Mouse (Mus musculus): Measurements from ENCODE around the gene Ccnjl. TPM values are rescaled to one million over a fixed set of nuclear protein-coding genes. Genes with fewer than 3 reads are reported as not detected.

Gene Ccnjl
- polyA plus RNA-seq, 1 experiment from 2014 or later = 8.1 TPM

GRCm38 (mm10) chr11:43568263-43568662 lies 39.7 kb downstream of the Ccnjl start:
- H3K9me3 ChIP-seq (ENCODE audit: control insufficient read depth, low read length) = no peaks in the 10 kb centered on the region
- H3K4me1 ChIP-seq (ENCODE audit: control insufficient read depth, insufficient read depth, low read length) = peaks cover 8% of the 10 kb centered on the region
- no peak for DNase-seq (ENCODE audit: low spot score)

DNA sequence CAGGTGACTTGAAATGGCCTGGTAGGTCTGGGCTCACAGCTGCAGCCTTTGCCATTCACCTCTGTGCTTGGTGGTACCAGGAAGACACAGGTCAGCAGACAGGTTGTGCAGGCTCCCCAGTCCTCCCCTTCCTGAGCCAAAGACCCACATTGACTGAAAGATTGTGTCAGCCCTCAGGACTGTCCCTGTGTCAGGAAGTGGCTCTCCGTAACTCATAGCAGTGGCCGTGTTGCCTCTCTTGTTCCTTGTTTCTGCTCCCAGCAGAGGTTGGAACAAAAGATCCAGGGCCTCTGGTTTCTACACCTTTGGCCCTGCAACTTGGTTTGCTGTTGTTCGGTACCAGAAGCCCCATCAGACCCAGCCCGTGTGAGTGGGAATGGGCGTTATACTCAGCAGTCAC lies 40.6 kb downstream of the Ccnjl start:
- no peak overlapping the region for H3K9ac ChIP-seq (ENCODE audit: low read depth, low read length)
- no peak overlapping the region for H3K4me3 ChIP-seq (ENCODE audit: low read depth, low read length)
- no peak for ATAC-seq (ENCODE audit: low read depth)
- no peaks in the 10 kb centered on the region for H3K36me3 ChIP-seq (ENCODE audit: control insufficient read depth, insufficient read depth, low read length)
- H3K27ac ChIP-seq (replicated peaks; ENCODE audit: low read depth, low read length) = peak overlapping the region; percentile 73
- DNase-seq (ENCODE audit: low spot score) = no peak
- WGBS = 86% methylated on average over 5 of the region's 5 CpGs
- H3K9me3 ChIP-seq (ENCODE audit: control insufficient read depth, low read length) = no peaks in the 10 kb centered on the region
- H3K4me2 ChIP-seq (ENCODE audit: low read depth, low read length) = no peak overlapping the region
- no peaks in the 10 kb centered on the region for H3K27me3 ChIP-seq (replicated peaks; ENCODE audit: control insufficient read depth, insufficient read depth, low read length)
- H3K4me1 ChIP-seq (ENCODE audit: control insufficient read depth, insufficient read depth, low read length) = peaks cover 6% of the 10 kb centered on the region

More at GRCm38 (mm10) chr11:43568263-43568662, 39.7 kb downstream of the Ccnjl start:
- H3K4me2 ChIP-seq (ENCODE audit: low read depth, low read length) = no peak overlapping the region
- H3K27ac ChIP-seq (replicated peaks; ENCODE audit: low read depth, low read length) = no peak overlapping the region
- no peak for ATAC-seq (ENCODE audit: low read depth)
- WGBS = 63% methylated on average over 5 of the region's 5 CpGs
- H3K9ac ChIP-seq (ENCODE audit: low read depth, low read length) = no peak overlapping the region
- H3K4me3 ChIP-seq (ENCODE audit: low read depth, low read length) = no peak overlapping the region
- no peaks in the 10 kb centered on the region for H3K36me3 ChIP-seq (ENCODE audit: control insufficient read depth, insufficient read depth, low read length)
- no peaks in the 10 kb centered on the region for H3K27me3 ChIP-seq (replicated peaks; ENCODE audit: control insufficient read depth, insufficient read depth, low read length)

DNA sequence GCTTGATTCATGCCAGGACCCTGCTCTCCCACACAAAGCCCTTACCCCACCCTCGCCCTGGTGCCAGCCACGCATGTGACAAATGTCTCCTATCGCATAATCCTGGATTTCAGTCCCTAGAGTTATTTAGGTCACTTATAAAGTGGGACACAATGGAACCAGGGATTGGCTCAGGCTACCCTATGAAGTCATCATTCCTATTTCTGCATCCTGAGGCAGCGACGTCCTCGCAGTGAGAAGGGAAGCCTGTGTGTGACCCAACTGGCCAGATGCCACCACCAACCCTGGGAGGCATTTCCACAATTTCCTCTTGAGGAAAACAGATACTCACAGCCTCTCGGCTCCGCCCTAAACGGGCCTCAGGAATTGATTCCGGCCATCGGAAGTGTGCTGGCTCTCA lies 41.0 kb downstream of the Ccnjl start:
- ATAC-seq (ENCODE audit: low read depth) (peak; percentile 56; the same call in 1 of the 2 replicates), DNase-seq (ENCODE audit: low spot score) (peak; percentile 76)
- Histone ChIP-seq H3K4me2 (ENCODE audit: low read depth, low read length) (no peak overlapping the region), H3K9me3 (ENCODE audit: control insufficient read depth, low read length) (no peaks in the 10 kb centered on the region), H3K27me3 (replicated peaks; ENCODE audit: control insufficient read depth, insufficient read depth, low read length) (no peaks in the 10 kb centered on the region), H3K27ac (replicated peaks; ENCODE audit: low read depth, low read length) (peak overlapping the region; percentile 73), H3K9ac (ENCODE audit: low read depth, low read length) (no peak overlapping the region), H3K36me3 (ENCODE audit: control insufficient read depth, insufficient read depth, low read length) (no peaks in the 10 kb centered on the region), H3K4me3 (ENCODE audit: low read depth, low read length) (no peak overlapping the region), H3K4me1 (ENCODE audit: control insufficient read depth, insufficient read depth, low read length) (peaks cover 6% of the 10 kb centered on the region)
- 64% methylated on average over 11 of the region's 11 CpGs for WGBS

DNA sequence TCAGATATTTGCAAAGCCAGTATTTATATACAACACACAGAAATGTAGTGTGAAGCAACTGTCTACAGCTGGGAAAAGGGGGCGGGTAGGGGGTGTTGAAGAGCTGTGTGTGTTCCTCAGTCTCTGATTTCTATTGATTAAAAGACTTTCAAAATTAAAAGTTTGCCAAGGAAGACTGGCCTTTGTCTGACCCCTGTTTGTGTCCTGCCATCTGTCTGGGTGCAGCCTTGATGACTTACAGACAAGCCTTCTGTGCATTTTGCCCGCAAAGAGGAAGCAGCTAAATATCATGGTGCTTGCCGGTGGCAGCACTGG lies 46.4 kb downstream of the Ccnjl start:
- Histone ChIP-seq H3K27me3 (replicated peaks; ENCODE audit: control insufficient read depth, insufficient read depth, low read length) (no peaks in the 10 kb centered on the region), H3K27ac (replicated peaks; ENCODE audit: low read depth, low read length) (peak overlapping the region; percentile 46; the same call in 1 of the 2 replicates), H3K4me2 (ENCODE audit: low read depth, low read length) (no peak overlapping the region), H3K9me3 (ENCODE audit: control insufficient read depth, low read length) (no peaks in the 10 kb centered on the region), H3K9ac (ENCODE audit: low read depth, low read length) (no peak overlapping the region), H3K4me3 (ENCODE audit: low read depth, low read length) (no peak overlapping the region), H3K4me1 (ENCODE audit: control insufficient read depth, insufficient read depth, low read length) (peaks cover 9% of the 10 kb centered on the region), H3K36me3 (ENCODE audit: control insufficient read depth, insufficient read depth, low read length) (no peaks in the 10 kb centered on the region; the same call in 1 of the 2 replicates)
- peak; percentile 17; the same call in 1 of the 2 replicates for ATAC-seq (ENCODE audit: low read depth)
- no peak for DNase-seq (ENCODE audit: low spot score)
- 20% methylated on average over 3 of the region's 3 CpGs for WGBS

DNA sequence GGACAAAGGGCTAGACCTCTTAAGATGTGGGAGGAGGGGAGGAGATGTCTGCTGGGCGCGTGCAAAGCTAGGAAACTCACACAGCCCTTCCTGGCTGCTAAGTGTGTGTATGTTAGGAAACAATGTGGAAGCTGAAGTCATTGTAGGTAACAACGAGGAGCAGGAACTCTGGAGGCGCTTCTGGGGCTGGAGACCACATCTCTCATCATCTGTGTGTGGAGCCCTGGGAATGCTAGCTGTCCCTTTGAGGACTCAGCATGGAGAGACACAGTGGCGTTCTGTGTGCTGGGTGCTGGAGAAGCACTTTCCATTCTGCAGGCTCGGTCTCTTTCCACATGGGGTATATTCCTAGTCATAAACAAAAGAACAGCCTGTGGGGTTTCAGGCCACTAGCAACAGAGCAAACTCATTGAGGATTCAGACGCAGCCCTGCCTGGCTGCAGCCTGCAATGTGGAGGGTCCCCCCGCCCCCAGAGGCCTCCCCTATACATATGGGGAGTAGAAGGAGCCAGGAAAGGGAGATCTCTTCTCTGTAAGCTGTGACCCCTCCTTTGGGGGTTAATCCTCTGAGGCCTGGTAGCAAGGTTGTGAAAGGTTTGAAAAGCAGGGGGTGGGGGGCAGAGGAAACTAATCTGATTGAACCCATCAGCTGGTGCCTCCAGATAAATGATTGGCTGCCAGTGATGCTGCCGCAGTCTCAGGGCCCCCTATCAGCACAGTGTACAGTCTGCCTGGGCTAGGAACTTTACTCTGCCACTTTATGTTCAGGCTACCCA lies 47.0 kb downstream of the Ccnjl start:
- H3K4me2 ChIP-seq (ENCODE audit: low read depth, low read length) = no peak overlapping the region
- 11% methylated on average over 9 of the region's 9 CpGs for WGBS
- no peak overlapping the region for H3K4me3 ChIP-seq (ENCODE audit: low read depth, low read length)
- DNase-seq (ENCODE audit: low spot score) (peak; percentile 31), ATAC-seq (ENCODE audit: low read depth) (peak; percentile 62)
- H3K4me1 ChIP-seq (ENCODE audit: control insufficient read depth, insufficient read depth, low read length) = peaks cover 9% of the 10 kb centered on the region
- H3K27me3 ChIP-seq (replicated peaks; ENCODE audit: control insufficient read depth, insufficient read depth, low read length) = no peaks in the 10 kb centered on the region
- H3K9ac ChIP-seq (ENCODE audit: low read depth, low read length) = no peak overlapping the region; the same call in none of the 2 replicates
- no peaks in the 10 kb centered on the region for H3K9me3 ChIP-seq (ENCODE audit: control insufficient read depth, low read length)
- H3K27ac ChIP-seq (replicated peaks; ENCODE audit: low read depth, low read length) = peak overlapping the region; percentile 46
- no peaks in the 10 kb centered on the region; the same call in 1 of the 2 replicates for H3K36me3 ChIP-seq (ENCODE audit: control insufficient read depth, insufficient read depth, low read length)

- WGBS = 53% methylated on average over 11 of the region's 11 CpGs
- DNase-seq (ENCODE audit: low spot score) (no peak), ATAC-seq (ENCODE audit: low read depth) (peak; percentile 35)
- Histone ChIP-seq H3K27ac (replicated peaks; ENCODE audit: low read depth, low read length) (no peak overlapping the region), H3K36me3 (ENCODE audit: control insufficient read depth, insufficient read depth, low read length) (no peaks in the 10 kb centered on the region; the same call in 1 of the 2 replicates), H3K9me3 (ENCODE audit: control insufficient read depth, low read length) (no peaks in the 10 kb centered on the region), H3K9ac (ENCODE audit: low read depth, low read length) (no peak overlapping the region), H3K27me3 (replicated peaks; ENCODE audit: control insufficient read depth, insufficient read depth, low read length) (no peaks in the 10 kb centered on the region), H3K4me2 (ENCODE audit: low read depth, low read length) (no peak overlapping the region), H3K4me3 (ENCODE audit: low read depth, low read length) (no peak overlapping the region), H3K4me1 (ENCODE audit: control insufficient read depth, insufficient read depth, low read length) (peaks cover 9% of the 10 kb centered on the region)
These were observed 49.3 kb downstream of the Ccnjl start for GRCm38 (mm10) chr11:43577713-43578478.

DNA sequence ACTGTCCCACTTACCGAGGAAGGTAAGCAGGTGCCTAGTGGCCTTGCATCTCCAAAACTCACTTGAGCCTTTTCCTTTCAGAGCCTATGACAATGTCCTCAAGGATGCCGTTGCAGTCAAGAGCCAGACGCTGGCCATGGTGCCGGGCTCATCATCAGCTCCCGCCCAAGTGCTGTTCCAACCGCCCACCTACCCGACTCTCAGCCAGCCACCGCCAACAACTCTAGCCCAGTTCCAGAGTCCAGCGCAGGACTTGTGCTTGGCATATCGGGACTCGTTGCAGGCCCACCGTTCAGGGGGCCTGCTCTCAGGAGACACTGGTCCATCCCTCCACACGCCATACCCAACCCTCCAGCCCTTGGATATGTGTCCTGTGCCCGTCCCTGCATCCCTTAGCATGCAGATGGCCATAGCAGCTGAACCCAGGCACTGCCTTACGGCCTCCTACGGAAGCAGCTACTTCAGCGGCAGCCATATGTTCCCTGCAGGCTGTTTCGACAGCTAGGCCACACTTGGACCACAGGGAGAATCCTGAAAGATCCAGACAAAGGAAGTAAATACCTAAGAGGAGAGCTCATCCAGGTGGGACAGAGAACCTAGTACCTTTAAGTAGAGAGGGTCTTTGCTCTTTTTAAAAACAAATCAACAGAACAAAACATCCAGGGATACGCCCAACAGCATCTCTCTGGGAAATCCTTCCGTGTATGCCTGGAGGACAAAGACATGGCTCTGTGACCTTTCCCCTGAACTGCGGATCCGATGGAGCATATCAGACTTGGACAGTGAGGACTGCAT lies 56.8 kb downstream of the Ccnjl start:
- Histone ChIP-seq H3K4me3 (ENCODE audit: low read depth, low read length) (no peak overlapping the region), H3K36me3 (ENCODE audit: control insufficient read depth, insufficient read depth, low read length) (peaks cover 31% of the 10 kb centered on the region), H3K27me3 (replicated peaks; ENCODE audit: control insufficient read depth, insufficient read depth, low read length) (no peaks in the 10 kb centered on the region), H3K9me3 (ENCODE audit: control insufficient read depth, low read length) (no peaks in the 10 kb centered on the region), H3K9ac (ENCODE audit: low read depth, low read length) (no peak overlapping the region), H3K4me1 (ENCODE audit: control insufficient read depth, insufficient read depth, low read length) (no peaks in the 10 kb centered on the region), H3K4me2 (ENCODE audit: low read depth, low read length) (no peak overlapping the region), H3K27ac (replicated peaks; ENCODE audit: low read depth, low read length) (no peak overlapping the region)
- no peak for ATAC-seq (ENCODE audit: low read depth)
- WGBS = 90% methylated on average over 22 of the region's 22 CpGs
- no peak for DNase-seq (ENCODE audit: low spot score)

DNA sequence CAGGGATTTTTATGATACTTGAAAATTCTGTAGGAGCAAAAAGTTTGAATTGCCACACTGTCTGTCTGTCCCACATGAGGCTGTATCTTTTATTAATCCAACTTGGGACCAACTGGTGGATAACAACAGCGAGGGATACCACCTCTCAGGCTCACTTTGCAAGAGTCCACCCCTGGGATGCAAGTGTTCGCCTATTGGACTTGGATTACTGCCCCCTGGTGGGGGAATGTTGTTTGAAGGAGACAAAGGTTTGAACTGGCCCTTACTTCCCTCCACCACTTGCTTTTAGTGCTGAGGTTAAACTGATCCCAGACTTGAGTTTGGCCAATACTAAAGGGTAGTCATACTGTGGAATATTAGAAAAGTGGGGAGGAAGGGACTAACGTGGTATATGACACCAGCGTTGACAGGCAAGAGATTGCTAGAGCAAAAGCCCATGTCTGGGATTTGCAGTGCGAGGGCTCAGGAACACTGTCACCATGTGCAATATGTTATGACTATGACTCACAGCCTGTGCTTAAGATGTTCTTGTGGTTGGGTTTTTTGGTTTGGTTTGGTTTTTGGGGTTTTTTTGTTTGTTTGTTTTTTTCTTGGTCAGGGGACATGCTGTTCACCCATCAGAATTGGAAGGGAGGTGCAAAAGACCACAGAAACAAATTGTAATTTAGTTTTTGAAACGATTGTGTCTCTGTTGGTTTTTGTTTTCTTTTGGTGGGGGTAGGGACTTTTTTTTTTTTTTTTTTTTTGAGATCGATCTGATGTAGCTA lies 57.9 kb downstream of the Ccnjl start, which contains the start of gene 4933415A04Rik:
Gene 4933415A04Rik, plus strand, starts transcription at position 717 of the 767 bp plus-strand sequence.
- Histone ChIP-seq H3K27me3 (replicated peaks; ENCODE audit: control insufficient read depth, insufficient read depth, low read length) (no peaks in the 10 kb centered on the region), H3K27ac (replicated peaks; ENCODE audit: low read depth, low read length) (no peak within 1 kb of the TSS), H3K36me3 (ENCODE audit: control insufficient read depth, insufficient read depth, low read length) (peaks cover 31% of the 10 kb centered on the region), H3K4me3 (ENCODE audit: low read depth, low read length) (no peak within 1 kb of the TSS), H3K9ac (ENCODE audit: low read depth, low read length) (no peak within 1 kb of the TSS), H3K4me2 (ENCODE audit: low read depth, low read length) (no peak within 1 kb of the TSS), H3K9me3 (ENCODE audit: control insufficient read depth, low read length) (no peaks in the 10 kb centered on the region), H3K4me1 (ENCODE audit: control insufficient read depth, insufficient read depth, low read length) (no peaks in the 10 kb centered on the region)
- DNase-seq (ENCODE audit: low spot score) = peak; percentile 82
- ATAC-seq (ENCODE audit: low read depth) = no peak
- 68% methylated on average over 7 of the region's 7 CpGs for WGBS

All from embryonic facial prominence, embryonic 14.5 days (tissue).